Mouse (Mus musculus) C2C12 (cell line): ENCODE data around the gene 2810408A11Rik. TPM values are rescaled to one million over a fixed set of nuclear protein-coding genes. Genes with fewer than 3 reads are reported as not detected.

Experiments
- H3K27me3 ChIP-seq: one replicate; pipeline ENCODE4 v1.6.1; 2011; ENCODE audit not compliant: control insufficient read depth, insufficient read depth, insufficient read length
- H3K36me3 ChIP-seq: one replicate; pipeline ENCODE4 v1.6.1; 2011; ENCODE audit not compliant: control insufficient read depth, insufficient read depth
- H3K4me3 ChIP-seq: one replicate; pipeline ENCODE4 v1.5.1; 2011; ENCODE audit warnings: mild to moderate bottlenecking, control low read depth; ENCODE audit not compliant: poor library complexity, insufficient read depth, severe bottlenecking
- H3K79me2 ChIP-seq: one replicate; pipeline ENCODE4 v1.6.1; 2011; ENCODE audit not compliant: control insufficient read depth, insufficient read depth
- H3K79me3 ChIP-seq: one replicate; pipeline ENCODE4 v1.6.1; 2011; ENCODE audit warnings: low read depth, control low read depth
- H3ac ChIP-seq: one replicate; pipeline ENCODE3; 2011; ENCODE audit warnings: low read depth; ENCODE audit not compliant: control insufficient read depth, insufficient read length
- CEBPB ChIP-seq: IDR thresholded peaks from one replicate; pipeline ENCODE4 v1.6.1; 2011; ENCODE audit warnings: low read depth, mild to moderate bottlenecking, control low read depth, moderate library complexity
- CTCF ChIP-seq: IDR thresholded peaks from one replicate; pipeline ENCODE4 v1.5.1; 2011; ENCODE audit not compliant: control insufficient read depth, insufficient read depth, insufficient read length
- FOSL1 ChIP-seq: IDR thresholded peaks from one replicate; pipeline ENCODE4 v1.8.0; 2011; ENCODE audit warnings: mild to moderate bottlenecking, low read length; ENCODE audit not compliant: poor library complexity, insufficient read depth, severe bottlenecking
- MAX ChIP-seq: IDR thresholded peaks from one replicate; pipeline ENCODE4 v1.6.1; 2011; ENCODE audit warnings: mild to moderate bottlenecking, control low read depth
- MYOD1 ChIP-seq: IDR thresholded peaks from one replicate; pipeline ENCODE4 v1.6.1; 2011; ENCODE audit warnings: low read depth; ENCODE audit not compliant: control insufficient read depth, insufficient read length
- MYOG ChIP-seq: IDR thresholded peaks from one replicate; pipeline ENCODE4 v1.6.1; 2011; ENCODE audit not compliant: control insufficient read depth, insufficient read length; ENCODE audit errors: extremely low read depth
- USF1 ChIP-seq: IDR thresholded peaks from one replicate; pipeline ENCODE4 v1.6.1; 2011; ENCODE audit warnings: low read depth, mild to moderate bottlenecking, control low read depth, moderate library complexity
- microRNA-seq: library from miRNA; unstranded; fragments of <30 nt; microRNA quantifications from one replicate; pipeline ENCODE4, GENCODE M21; 2019; ENCODE audit warnings: borderline microRNAs expressed
- polyA plus RNA-seq: library from polyadenylated mRNA; unstranded; fragments of >200 nt; fragmentation: generic; extraction: Trizol; gene quantifications from one replicate; pipeline ENCODE4 v1.2.1, GENCODE M21; 2012; ENCODE audit warnings: missing spikeins

The 2810408A11Rik gene
- polyA plus RNA-seq, 1 experiment: 2.4 TPM

- no peak for TF ChIP-seq USF1
- no peak for TF ChIP-seq CEBPB
- TF ChIP-seq CTCF: no peak
- no peak for TF ChIP-seq FOSL1
- TF ChIP-seq MYOD1: no peak
- TF ChIP-seq MYOG: no peak
- no peak for TF ChIP-seq MAX
- peaks cover 2% of the 10 kb centered on the region for H3K79me3 ChIP-seq
- no peaks in the 10 kb centered on the region for H3K27me3 ChIP-seq
- H3K4me3 ChIP-seq: no peak overlapping the region
- H3ac ChIP-seq: no peak overlapping the region
- peaks cover 22% of the 10 kb centered on the region for H3K79me2 ChIP-seq
- H3K36me3 ChIP-seq: peaks cover 45% of the 10 kb centered on the region
These were observed 50.9 kb downstream of the 2810408A11Rik start for GRCm38 (mm10) chr11:69849884-69850283.

DNA sequence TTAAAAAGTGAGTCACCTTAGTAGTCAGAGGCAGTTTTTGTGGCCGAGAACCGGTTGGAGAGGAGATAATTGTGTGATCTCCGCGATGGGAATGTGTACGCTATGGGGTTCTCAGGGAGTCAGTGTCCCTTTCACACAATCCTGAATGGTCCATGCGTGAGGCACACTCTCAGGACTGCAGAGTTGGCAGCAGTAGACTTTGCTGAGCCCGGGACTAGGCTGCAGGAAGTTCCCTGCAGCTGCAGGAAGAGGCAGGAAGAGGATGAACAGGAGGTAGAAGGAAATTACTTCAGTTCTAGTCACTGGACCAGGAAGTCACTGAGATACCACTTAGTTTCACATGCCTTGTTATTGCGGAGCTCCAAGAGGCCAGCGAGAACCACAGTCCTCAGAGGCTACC lies 51.7 kb downstream of the 2810408A11Rik start:
- H3K79me3 ChIP-seq: peaks cover 2% of the 10 kb centered on the region
- TF ChIP-seq CEBPB (no peak), MYOG (no peak), CTCF (no peak), USF1 (no peak), MAX (no peak)
- H3K27me3 ChIP-seq: no peaks in the 10 kb centered on the region
- H3K4me3 ChIP-seq: no peak overlapping the region
- H3ac ChIP-seq: no peak overlapping the region
- peaks cover 45% of the 10 kb centered on the region for H3K36me3 ChIP-seq
- peaks cover 22% of the 10 kb centered on the region for H3K79me2 ChIP-seq

DNA sequence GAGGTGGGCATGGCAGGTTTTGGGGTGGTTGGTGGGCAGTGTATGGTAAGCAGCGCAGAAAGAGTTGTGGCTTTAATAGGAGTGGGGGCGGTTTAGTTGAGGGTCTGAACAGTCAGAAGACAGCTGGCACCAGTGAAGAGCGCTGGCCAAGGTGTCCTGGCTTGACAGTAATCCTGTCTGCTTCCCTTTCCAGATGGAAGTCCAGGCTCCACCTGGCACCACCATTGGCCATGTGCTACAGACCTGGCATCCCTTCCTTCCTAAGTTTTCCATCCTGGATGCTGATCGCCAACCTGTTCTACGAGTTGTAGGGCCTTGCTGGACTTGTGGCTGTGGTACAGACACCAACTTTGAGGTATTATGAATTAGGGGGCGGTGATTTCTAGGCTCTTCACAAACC lies 52.8 kb downstream of the 2810408A11Rik start:
- peaks cover 22% of the 10 kb centered on the region for H3K79me2 ChIP-seq
- H3K36me3 ChIP-seq: peaks cover 45% of the 10 kb centered on the region
- H3ac ChIP-seq: no peak overlapping the region
- TF ChIP-seq USF1: no peak
- no peak for TF ChIP-seq CTCF
- TF ChIP-seq MAX: no peak
- TF ChIP-seq MYOD1: no peak
- no peak for TF ChIP-seq FOSL1
- TF ChIP-seq MYOG: no peak
- TF ChIP-seq CEBPB: no peak
- peaks cover 2% of the 10 kb centered on the region for H3K79me3 ChIP-seq
- no peak overlapping the region for H3K4me3 ChIP-seq
- H3K27me3 ChIP-seq: no peaks in the 10 kb centered on the region

Small RNAs within 50 kb of the gene (microRNA-seq; reads per million reads assigned to microRNA genes)
- not detected for gene Mir6924

Other genes with a start within 250 kb of the 2810408A11Rik start
- gene Sox15, start 245.7 kb downstream of the 2810408A11Rik start, polyA plus RNA-seq: 0.08 TPM
- gene Mpdu1, start 238.3 kb downstream of the 2810408A11Rik start, polyA plus RNA-seq: 95.8 TPM
- 1.5 TPM for gene Cd68, start 234.8 kb downstream of the 2810408A11Rik start, polyA plus RNA-seq
- gene Eif4a1, start 228.6 kb downstream of the 2810408A11Rik start, polyA plus RNA-seq: 1,304 TPM
- gene Senp3, start 218.9 kb downstream of the 2810408A11Rik start, polyA plus RNA-seq: 89.0 TPM
- gene Tnfsf13, start 215.2 kb downstream of the 2810408A11Rik start, polyA plus RNA-seq: 0.28 TPM
- 6.4 TPM for gene Tnfsf12, start 205.1 kb downstream of the 2810408A11Rik start, polyA plus RNA-seq
- 1.5 TPM for gene Tnfsfm13, start 204.9 kb downstream of the 2810408A11Rik start, polyA plus RNA-seq
- 84.2 TPM for gene Polr2a, start 142.3 kb downstream of the 2810408A11Rik start, polyA plus RNA-seq
- 0.08 TPM for gene Slc35g3, start 139.0 kb downstream of the 2810408A11Rik start, polyA plus RNA-seq
- gene Zbtb4, start 135.1 kb downstream of the 2810408A11Rik start, polyA plus RNA-seq: 3.0 TPM
- gene Chrnb1, start 105.0 kb downstream of the 2810408A11Rik start, polyA plus RNA-seq: 37.7 TPM
- gene Fgf11, start 99.1 kb downstream of the 2810408A11Rik start, polyA plus RNA-seq: 4.2 TPM
- 0.32 TPM for gene Tmem102, start 95.4 kb downstream of the 2810408A11Rik start, polyA plus RNA-seq
- gene Gm39566, start 85.7 kb downstream of the 2810408A11Rik start, polyA plus RNA-seq: not detected
- not detected for gene Spem2, start 82.5 kb downstream of the 2810408A11Rik start, polyA plus RNA-seq
- not detected for gene Spem1, start 78.8 kb downstream of the 2810408A11Rik start, polyA plus RNA-seq
- 10.7 TPM for gene Nlgn2, start 63.2 kb downstream of the 2810408A11Rik start, polyA plus RNA-seq
- gene Tmem256, start 62.5 kb downstream of the 2810408A11Rik start, polyA plus RNA-seq: 260 TPM
- gene Plscr3, start 54.6 kb downstream of the 2810408A11Rik start, polyA plus RNA-seq: 82.7 TPM
- gene Tnk1, start 42.3 kb downstream of the 2810408A11Rik start, polyA plus RNA-seq: not detected
- gene Tmem95, start 23.0 kb downstream of the 2810408A11Rik start, polyA plus RNA-seq: not detected
- 17.2 TPM for gene Kctd11, start 19.6 kb downstream of the 2810408A11Rik start, polyA plus RNA-seq
- gene Acap1, start 5.4 kb downstream of the 2810408A11Rik start, polyA plus RNA-seq: 0.21 TPM
- gene Neurl4, start 85 bp upstream of the 2810408A11Rik start, polyA plus RNA-seq: 38.4 TPM
- 37.3 TPM for gene Gps2, start 12.9 kb upstream of the 2810408A11Rik start, polyA plus RNA-seq
- 2,142 TPM for gene Eif5a, start 21.0 kb upstream of the 2810408A11Rik start, polyA plus RNA-seq
- gene Ybx2, start 34.8 kb upstream of the 2810408A11Rik start, polyA plus RNA-seq: 0.02 TPM
- gene Slc2a4, start 47.2 kb upstream of the 2810408A11Rik start, polyA plus RNA-seq: 0.53 TPM
- 0.06 TPM for gene Cldn7, start 63.8 kb upstream of the 2810408A11Rik start, polyA plus RNA-seq
- 141 TPM for gene Ctdnep1, start 80.2 kb upstream of the 2810408A11Rik start, polyA plus RNA-seq
- 111 TPM for gene Elp5, start 81.5 kb upstream of the 2810408A11Rik start, polyA plus RNA-seq
- gene Gabarap, start 90.2 kb upstream of the 2810408A11Rik start, polyA plus RNA-seq: 362 TPM
- 93.4 TPM for gene Phf23, start 94.8 kb upstream of the 2810408A11Rik start, polyA plus RNA-seq
- gene Dvl2, start 99.6 kb upstream of the 2810408A11Rik start, polyA plus RNA-seq: 36.4 TPM
- gene Acadvl, start 114.4 kb upstream of the 2810408A11Rik start, polyA plus RNA-seq: 87.8 TPM
- 25.3 TPM for gene Dlg4, start 116.0 kb upstream of the 2810408A11Rik start, polyA plus RNA-seq
- 4.0 TPM for gene Asgr1, start 153.1 kb upstream of the 2810408A11Rik start, polyA plus RNA-seq
- gene Asgr2, start 191.7 kb upstream of the 2810408A11Rik start, polyA plus RNA-seq: 1.3 TPM
- 1.8 TPM for gene Mgl2, start 229.3 kb upstream of the 2810408A11Rik start, polyA plus RNA-seq